Mouse (Mus musculus) spleen, adult 2 months (tissue): Measurements from ENCODE around the gene Hdac10. TPM values are rescaled to one million over a fixed set of nuclear protein-coding genes. Genes with fewer than 3 reads are reported as not detected.

Experiments
- DNase-seq, 2 experiments: peaks; one replicate each; pipeline versions ENCODE4 v3.0.0 to v3.0.0-alpha.2; 2012 to 2021; ENCODE audit warnings: low spot score in 2 of 2, low read depth in 1 of 2
- H3K27ac ChIP-seq: fragments of 200-500 bp; 2 replicates; pipeline ENCODE4 v1.5.1; 2012; ENCODE audit warnings: low read length, inconsistent platforms; ENCODE audit not compliant: insufficient read depth
- H3K27me3 ChIP-seq: fragments of 200-500 bp; 2 replicates; pipeline ENCODE4 v1.6.1; 2012; ENCODE audit warnings: mild to moderate bottlenecking, moderate library complexity, low read length, inconsistent platforms; ENCODE audit not compliant: control insufficient read depth, insufficient read depth
- H3K36me3 ChIP-seq: fragments of 200-500 bp; 2 replicates; pipeline ENCODE4 v1.6.1; 2012; ENCODE audit warnings: mild to moderate bottlenecking, low read length, inconsistent platforms; ENCODE audit not compliant: control insufficient read depth, insufficient read depth
- H3K4me1 ChIP-seq: fragments of 200-500 bp; 2 replicates; pipeline ENCODE4 v1.6.1; 2011; ENCODE audit warnings: inconsistent platforms; ENCODE audit not compliant: control insufficient read depth, insufficient read depth, insufficient read length
- H3K4me3 ChIP-seq: fragments of 200-500 bp; 2 replicates; pipeline ENCODE4 v1.5.1; 2011; ENCODE audit warnings: mild to moderate bottlenecking, inconsistent platforms; ENCODE audit not compliant: insufficient read depth, insufficient read length; ENCODE audit errors: extremely low read depth
- CTCF ChIP-seq: fragments of 200-500 bp; IDR thresholded peaks from 2 replicates; pipeline ENCODE4 v1.5.1; 2011; ENCODE audit warnings: mild to moderate bottlenecking, inconsistent platforms; ENCODE audit not compliant: insufficient read depth, insufficient read length, insufficient replicate concordance; ENCODE audit errors: extremely low read depth
- POLR2A ChIP-seq: fragments of 200-500 bp; IDR thresholded peaks from 2 replicates; pipeline ENCODE4 v1.6.1; 2011; ENCODE audit warnings: low read depth, low read length, inconsistent platforms
- WGBS: fragments of 180-500 bp; shearing (Covaris S2); methylation state at CpG from one replicate; pipeline ENCODE4 v1.1.7; 2018; 5-methylcytosine and 5-hydroxymethylcytosine counted together
- polyA plus RNA-seq: library from polyadenylated mRNA; depleted of rRNA; stranded (reverse); fragments of >200 nt; gene quantifications from 2 replicates; pipeline ENCODE4 v1.2.3, GENCODE M21; 2012

Hdac10 gene
- polyA plus RNA-seq, 1 experiment, result 76.2 TPM

GRCm38 (mm10) chr15:89144965-89145364, 16.5 kb upstream of the Hdac10 start:
- Histone ChIP-seq H3K4me1 (peaks cover 49% of the 10 kb centered on the region), H3K27me3 (peaks cover 8% of the 10 kb centered on the region), H3K27ac (no peak overlapping the region), H3K4me3 (no peak overlapping the region), H3K36me3 (peaks cover 4% of the 10 kb centered on the region)
- TF ChIP-seq CTCF (no peak), POLR2A (no peak)
- no peak for DNase-seq
- 38% methylated on average over 11 of the region's 11 CpGs for WGBS

- Histone ChIP-seq H3K27ac (no peak overlapping the region), H3K4me1 (peaks cover 41% of the 10 kb centered on the region), H3K27me3 (peaks cover 11% of the 10 kb centered on the region), H3K36me3 (peaks cover 4% of the 10 kb centered on the region), H3K4me3 (no peak overlapping the region)
- no peak for DNase-seq
- WGBS, result 65% methylated on average over 2 of the region's 2 CpGs
- TF ChIP-seq POLR2A, result no peak
- TF ChIP-seq CTCF, result no peak
Observed at GRCm38 (mm10) chr15:89143134-89143533, 14.6 kb upstream of the Hdac10 start.

GRCm38 (mm10) chr15:89141905-89142304, 13.4 kb upstream of the Hdac10 start:
- Histone ChIP-seq H3K4me1 (peaks cover 34% of the 10 kb centered on the region), H3K27me3 (peaks cover 13% of the 10 kb centered on the region), H3K4me3 (no peak overlapping the region), H3K36me3 (peaks cover 4% of the 10 kb centered on the region), H3K27ac (no peak overlapping the region)
- no peak for DNase-seq
- WGBS, result 45% methylated on average over 4 of the region's 4 CpGs
- no peak for TF ChIP-seq POLR2A
- no peak for TF ChIP-seq CTCF

- Histone ChIP-seq H3K36me3 (peaks cover 4% of the 10 kb centered on the region), H3K27me3 (peaks cover 13% of the 10 kb centered on the region), H3K4me1 (peaks cover 34% of the 10 kb centered on the region), H3K27ac (no peak overlapping the region), H3K4me3 (no peak overlapping the region)
- TF ChIP-seq CTCF (no peak), POLR2A (no peak)
- 22% methylated on average over 5 of the region's 5 CpGs for WGBS
- DNase-seq, result no peak
Observed at GRCm38 (mm10) chr15:89141443-89141842, 12.9 kb upstream of the Hdac10 start.

GRCm38 (mm10) chr15:89140659-89141252, 12.3 kb upstream of the Hdac10 start, which contains the start of gene Mapk12:
Gene Mapk12, minus strand, starts transcription at chr15:89140703.
- H3K4me1 ChIP-seq, result peaks cover 27% of the 10 kb centered on the region
- peaks cover 13% of the 10 kb centered on the region for H3K27me3 ChIP-seq
- DNase-seq, result no peak
- peak within 1 kb of the TSS; percentile 40; the same call in 1 of the 2 replicates for H3K4me3 ChIP-seq
- WGBS, result 4% methylated on average over 21 of the region's 21 CpGs
- no peak within 1 kb of the TSS for H3K27ac ChIP-seq
- TF ChIP-seq CTCF (no peak), POLR2A (no peak)
- H3K36me3 ChIP-seq, result peaks cover 4% of the 10 kb centered on the region

- Histone ChIP-seq H3K27ac (no peak overlapping the region), H3K27me3 (peaks cover 13% of the 10 kb centered on the region), H3K4me1 (peaks cover 21% of the 10 kb centered on the region), H3K4me3 (peak overlapping the region; percentile 40; the same call in 1 of the 2 replicates), H3K36me3 (peaks cover 4% of the 10 kb centered on the region)
- no peak for DNase-seq
- TF ChIP-seq POLR2A (no peak), CTCF (no peak)
- WGBS, result 1% methylated on average over 53 of the region's 53 CpGs
Observed at GRCm38 (mm10) chr15:89140048-89140658, 11.7 kb upstream of the Hdac10 start.

GRCm38 (mm10) chr15:89138531-89138930, 10.0 kb upstream of the Hdac10 start:
- TF ChIP-seq CTCF (no peak), POLR2A (no peak)
- H3K27me3 ChIP-seq, result peaks cover 13% of the 10 kb centered on the region

More at GRCm38 (mm10) chr15:89138531-89138930, 10.0 kb upstream of the Hdac10 start:
- 87% methylated on average over 5 of the region's 6 CpGs for WGBS
- peaks cover 11% of the 10 kb centered on the region for H3K4me1 ChIP-seq
- H3K4me3 ChIP-seq, result no peak overlapping the region
- no peak for DNase-seq
- H3K27ac ChIP-seq, result no peak overlapping the region
- peaks cover 1% of the 10 kb centered on the region; the same call in 1 of the 2 replicates for H3K36me3 ChIP-seq
